Mouse (Mus musculus): Measurements from ENCODE around the gene Git1. TPM values are rescaled to one million over a fixed set of nuclear protein-coding genes. Genes with fewer than 3 reads are reported as not detected.
A peak's percentile ranks its signal among the peaks of the same experiment; 100 is the strongest.

Gene Git1
- polyA plus RNA-seq, 1 experiment, result 4.5 TPM

DNA sequence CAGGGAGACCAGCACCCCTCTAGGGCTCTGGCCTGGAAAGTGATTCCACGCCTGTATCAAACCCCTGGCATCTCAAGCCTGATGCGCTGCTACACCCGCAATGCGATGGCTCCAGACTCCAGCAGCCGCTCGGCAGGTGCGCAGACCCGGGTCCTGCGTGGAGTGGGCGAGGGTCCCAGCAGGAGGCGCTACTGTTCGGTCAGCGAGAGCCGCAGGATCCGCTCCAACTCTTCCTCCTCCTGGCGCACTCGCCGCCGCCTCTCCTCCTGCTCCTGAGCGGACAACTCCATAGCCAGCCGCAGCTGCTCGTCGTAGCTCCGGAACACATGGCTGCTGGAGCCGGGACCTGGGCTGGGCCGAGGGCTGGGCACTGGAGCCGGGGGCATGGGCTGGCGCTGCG lies 22.0 kb upstream of the Git1 start:
- H3K4me1 ChIP-seq (ENCODE audit: control insufficient read depth), result peaks cover 10% of the 10 kb centered on the region
- H3K27me3 ChIP-seq (ENCODE audit: control insufficient read depth), result peaks cover 22% of the 10 kb centered on the region
- H3K4me3 ChIP-seq (replicated peaks), result no peak overlapping the region
- peaks cover 6% of the 10 kb centered on the region for H3K36me3 ChIP-seq (ENCODE audit: control insufficient read depth)
- TF ChIP-seq TAL1 (IDR thresholded peaks at IDR 0.05; ENCODE audit: low read length), result no peak
- no peak for TF ChIP-seq GATA1 (IDR thresholded peaks at IDR 0.05; ENCODE audit: low read length)
- no peaks in the 10 kb centered on the region for H3K9me3 ChIP-seq (ENCODE audit: control insufficient read depth, low read length)

DNA sequence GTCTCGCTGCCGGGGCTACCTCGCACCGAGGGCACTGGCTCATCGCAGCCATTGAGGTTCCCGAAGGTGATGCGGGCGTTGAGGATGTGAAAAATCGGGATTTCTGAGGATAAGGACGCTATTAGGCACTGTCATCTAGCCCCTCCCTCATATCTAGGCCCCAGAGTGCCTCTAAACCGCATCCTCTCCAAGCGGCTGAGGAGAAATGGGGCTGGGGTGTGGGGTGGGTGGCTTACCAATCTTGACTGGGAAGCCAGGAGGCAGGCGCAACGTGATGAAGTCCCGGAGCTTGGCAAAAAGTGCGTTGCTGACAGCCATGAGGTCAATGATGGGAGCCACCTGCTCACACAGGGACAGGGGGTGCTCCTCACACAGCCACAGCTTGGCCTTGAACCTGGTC lies 20.6 kb upstream of the Git1 start:
- Histone ChIP-seq H3K9me3 (ENCODE audit: control insufficient read depth, low read length) (no peaks in the 10 kb centered on the region), H3K4me3 (replicated peaks) (no peak overlapping the region), H3K4me1 (ENCODE audit: control insufficient read depth) (peaks cover 2% of the 10 kb centered on the region), H3K27me3 (ENCODE audit: control insufficient read depth) (peaks cover 9% of the 10 kb centered on the region), H3K36me3 (ENCODE audit: control insufficient read depth) (peaks cover 6% of the 10 kb centered on the region)
- TF ChIP-seq GATA1 (IDR thresholded peaks at IDR 0.05; ENCODE audit: low read length) (no peak), TAL1 (IDR thresholded peaks at IDR 0.05; ENCODE audit: low read length) (no peak)

DNA sequence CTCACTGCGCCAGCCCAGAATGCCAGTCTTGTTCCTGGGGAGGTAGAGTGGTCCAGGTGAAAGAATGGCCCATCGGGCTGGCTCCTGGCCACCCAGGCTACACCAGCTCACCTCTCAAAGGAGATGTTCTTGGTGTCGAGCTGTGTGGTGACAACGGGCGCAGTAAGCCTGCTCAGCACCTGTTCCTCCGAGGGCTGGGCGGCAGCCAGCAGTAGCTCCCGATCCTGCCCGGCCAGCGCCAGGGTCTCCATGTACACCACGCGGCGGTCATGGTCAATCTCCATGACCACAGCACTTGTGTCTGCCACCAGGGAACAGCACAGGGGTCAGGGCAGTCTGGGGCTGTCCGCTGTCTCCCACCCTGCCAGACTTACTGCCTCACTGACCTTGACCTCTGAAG lies 17.1 kb upstream of the Git1 start:
- H3K4me3 ChIP-seq (replicated peaks), result no peak overlapping the region
- H3K9me3 ChIP-seq (ENCODE audit: control insufficient read depth, low read length), result no peaks in the 10 kb centered on the region
- H3K27me3 ChIP-seq (ENCODE audit: control insufficient read depth), result no peaks in the 10 kb centered on the region
- H3K36me3 ChIP-seq (ENCODE audit: control insufficient read depth), result peaks cover 6% of the 10 kb centered on the region
- no peaks in the 10 kb centered on the region for H3K4me1 ChIP-seq (ENCODE audit: control insufficient read depth)
- TF ChIP-seq TAL1 (IDR thresholded peaks at IDR 0.05; ENCODE audit: low read length), result no peak
- no peak for TF ChIP-seq GATA1 (IDR thresholded peaks at IDR 0.05; ENCODE audit: low read length)

GRCm38 (mm10) chr11:77476895-77477294 lies 16.5 kb upstream of the Git1 start:
- peaks cover 6% of the 10 kb centered on the region for H3K36me3 ChIP-seq (ENCODE audit: control insufficient read depth)

DNA sequence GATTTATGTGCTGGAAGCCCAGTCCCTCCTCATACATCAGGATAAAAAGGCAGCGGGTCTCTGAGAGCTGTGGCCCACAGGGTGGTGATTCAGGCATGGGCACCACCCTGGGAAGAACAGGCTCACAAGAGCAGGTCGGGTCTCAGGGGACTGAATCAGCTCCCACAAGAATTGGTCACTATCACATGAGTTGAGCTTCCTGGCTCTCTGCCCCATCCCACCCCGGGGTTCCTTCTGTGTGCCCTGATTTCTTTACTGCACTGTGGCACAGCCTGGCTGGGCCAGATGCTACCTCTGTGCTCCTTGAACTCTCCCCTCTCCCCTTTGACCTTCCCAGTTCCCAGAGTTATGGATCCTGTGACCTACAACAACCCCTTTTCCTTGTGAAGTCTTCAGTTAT lies 10.3 kb upstream of the Git1 start:
- Histone ChIP-seq H3K36me3 (ENCODE audit: control insufficient read depth) (no peaks in the 10 kb centered on the region), H3K27me3 (ENCODE audit: control insufficient read depth) (peaks cover 7% of the 10 kb centered on the region), H3K4me1 (ENCODE audit: control insufficient read depth) (peaks cover 2% of the 10 kb centered on the region; the same call in 1 of the 2 replicates), H3K4me3 (replicated peaks) (no peak overlapping the region), H3K9me3 (ENCODE audit: control insufficient read depth, low read length) (no peaks in the 10 kb centered on the region)
- TF ChIP-seq TAL1 (IDR thresholded peaks at IDR 0.05; ENCODE audit: low read length), result no peak
- TF ChIP-seq GATA1 (IDR thresholded peaks at IDR 0.05; ENCODE audit: low read length), result no peak

More at GRCm38 (mm10) chr11:77476895-77477294, 16.5 kb upstream of the Git1 start:
- H3K27me3 ChIP-seq (ENCODE audit: control insufficient read depth), result no peaks in the 10 kb centered on the region
- H3K4me3 ChIP-seq (replicated peaks), result no peak overlapping the region
- TF ChIP-seq GATA1 (IDR thresholded peaks at IDR 0.05; ENCODE audit: low read length) (no peak), TAL1 (IDR thresholded peaks at IDR 0.05; ENCODE audit: low read length) (no peak)
- H3K4me1 ChIP-seq (ENCODE audit: control insufficient read depth), result no peaks in the 10 kb centered on the region
- no peaks in the 10 kb centered on the region for H3K9me3 ChIP-seq (ENCODE audit: control insufficient read depth, low read length)

GRCm38 (mm10) chr11:77483510-77484255 lies 9.7 kb upstream of the Git1 start:
- TF ChIP-seq GATA1 (IDR thresholded peaks at IDR 0.05; ENCODE audit: low read length) (no peak), TAL1 (IDR thresholded peaks at IDR 0.05; ENCODE audit: low read length) (no peak)
- H3K9me3 ChIP-seq (ENCODE audit: control insufficient read depth, low read length), result no peaks in the 10 kb centered on the region
- peaks cover 13% of the 10 kb centered on the region for H3K27me3 ChIP-seq (ENCODE audit: control insufficient read depth)
- peaks cover 3% of the 10 kb centered on the region for H3K4me1 ChIP-seq (ENCODE audit: control insufficient read depth)
- no peaks in the 10 kb centered on the region for H3K36me3 ChIP-seq (ENCODE audit: control insufficient read depth)
- H3K4me3 ChIP-seq (replicated peaks), result no peak overlapping the region

DNA sequence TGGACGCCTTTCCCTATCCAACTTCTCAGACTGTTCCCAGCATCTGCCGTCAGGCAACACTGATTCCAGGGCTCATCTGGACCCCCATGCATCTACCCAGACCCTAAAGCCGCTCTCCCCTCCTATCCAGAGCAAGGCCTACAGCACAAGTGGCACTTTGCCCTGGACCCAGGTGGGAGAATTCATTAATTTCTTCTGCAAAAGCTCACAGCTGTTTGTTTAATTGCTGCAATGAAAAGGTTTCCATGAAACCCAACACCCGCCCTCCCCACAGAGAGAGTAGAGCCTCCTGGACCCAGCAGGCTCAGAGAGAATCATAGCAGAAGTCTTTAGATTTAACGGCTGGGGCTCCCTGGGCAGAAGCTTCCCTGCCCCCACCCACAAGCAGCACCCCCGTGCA lies 8.1 kb upstream of the Git1 start:
- Histone ChIP-seq H3K27me3 (ENCODE audit: control insufficient read depth) (peaks cover 28% of the 10 kb centered on the region), H3K4me1 (ENCODE audit: control insufficient read depth) (peaks cover 15% of the 10 kb centered on the region), H3K9me3 (ENCODE audit: control insufficient read depth, low read length) (peaks cover 2% of the 10 kb centered on the region; the same call in 1 of the 2 replicates), H3K36me3 (ENCODE audit: control insufficient read depth) (no peaks in the 10 kb centered on the region), H3K4me3 (replicated peaks) (no peak overlapping the region)
- TF ChIP-seq GATA1 (IDR thresholded peaks at IDR 0.05; ENCODE audit: low read length) (no peak), TAL1 (IDR thresholded peaks at IDR 0.05; ENCODE audit: low read length) (no peak)

DNA sequence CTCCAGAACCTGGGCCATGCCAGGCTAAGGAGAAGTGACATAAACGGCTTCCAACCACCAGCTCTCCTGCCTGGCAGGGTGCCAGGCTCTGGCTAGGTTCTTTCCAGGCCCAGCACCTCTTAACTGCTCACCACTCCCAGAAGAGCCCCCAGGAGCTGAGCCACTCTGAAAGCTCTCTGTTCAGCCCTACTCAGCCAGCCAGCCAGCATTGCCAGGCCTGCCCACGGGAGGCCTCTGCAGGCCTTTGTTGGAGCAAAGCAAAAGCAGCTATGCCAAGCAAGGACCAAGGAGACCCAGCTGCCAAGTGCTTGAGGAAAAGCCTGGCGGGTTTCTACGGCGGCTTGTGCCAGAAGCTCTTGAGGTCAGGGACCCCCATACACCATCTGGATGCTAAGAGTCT lies 6.6 kb upstream of the Git1 start:
- H3K36me3 ChIP-seq (ENCODE audit: control insufficient read depth), result no peaks in the 10 kb centered on the region
- no peak for TF ChIP-seq TAL1 (IDR thresholded peaks at IDR 0.05; ENCODE audit: low read length)
- TF ChIP-seq GATA1 (IDR thresholded peaks at IDR 0.05; ENCODE audit: low read length), result no peak
- no peak overlapping the region for H3K4me3 ChIP-seq (replicated peaks)
- peaks cover 44% of the 10 kb centered on the region for H3K27me3 ChIP-seq (ENCODE audit: control insufficient read depth)
- H3K4me1 ChIP-seq (ENCODE audit: control insufficient read depth), result peaks cover 30% of the 10 kb centered on the region
- H3K9me3 ChIP-seq (ENCODE audit: control insufficient read depth, low read length), result peaks cover 2% of the 10 kb centered on the region; the same call in 1 of the 2 replicates

GRCm38 (mm10) chr11:77488771-77489581 lies 4.4 kb upstream of the Git1 start:
- Histone ChIP-seq H3K27me3 (ENCODE audit: control insufficient read depth) (peaks cover 50% of the 10 kb centered on the region), H3K36me3 (ENCODE audit: control insufficient read depth) (no peaks in the 10 kb centered on the region), H3K9me3 (ENCODE audit: control insufficient read depth, low read length) (peaks cover 2% of the 10 kb centered on the region; the same call in 1 of the 2 replicates), H3K4me3 (replicated peaks) (peak overlapping the region; percentile 64), H3K4me1 (ENCODE audit: control insufficient read depth) (peaks cover 46% of the 10 kb centered on the region)
- TF ChIP-seq GATA1 (IDR thresholded peaks at IDR 0.05; ENCODE audit: low read length) (no peak), TAL1 (IDR thresholded peaks at IDR 0.05; ENCODE audit: low read length) (no peak)

Data from erythroblast, embryonic 14.5 days (primary cell).